Mouse (Mus musculus) ES-CJ7 (cell line): ENCODE measurements around the gene 4930402H24Rik.
"Not testable (repeated sequence)": the region's sequence is repeated elsewhere in the genome, so short reads cannot be mapped to it uniquely, and the experiment has no call there.

Source experiments
- DNase-seq: peaks from one replicate; pipeline ENCODE4 v3.0.0; 2011; ENCODE audit warnings: low read depth, low spot score

4930402H24Rik gene

GRCm38 (mm10) chr2:130852964-130853363, 53.2 kb downstream of the 4930402H24Rik start:
- DNase-seq: no peak

- DNase-seq: no peak
Measured at GRCm38 (mm10) chr2:130851363-130852246, 54.6 kb downstream of the 4930402H24Rik start.

GRCm38 (mm10) chr2:130849688-130850087, 56.5 kb downstream of the 4930402H24Rik start:
- DNase-seq: no peak

GRCm38 (mm10) chr2:130848313-130848712, 57.9 kb downstream of the 4930402H24Rik start:
- DNase-seq: no peak

GRCm38 (mm10) chr2:130843623-130844022, 62.6 kb downstream of the 4930402H24Rik start:
- DNase-seq: no peak

- DNase-seq: peak; percentile 48
Measured at GRCm38 (mm10) chr2:130840846-130841245, 65.4 kb downstream of the 4930402H24Rik start.

GRCm38 (mm10) chr2:130839874-130840661, 66.1 kb downstream of the 4930402H24Rik start:
- peak; percentile 51 for DNase-seq

GRCm38 (mm10) chr2:130839528-130839873, 66.7 kb downstream of the 4930402H24Rik start:
- peak; percentile 50 for DNase-seq

GRCm38 (mm10) chr2:130839084-130839483, 67.1 kb downstream of the 4930402H24Rik start:
- peak; percentile 76 for DNase-seq

- DNase-seq: no peak
Measured at GRCm38 (mm10) chr2:130838131-130838530, 68.1 kb downstream of the 4930402H24Rik start.

GRCm38 (mm10) chr2:130833699-130834098, 72.5 kb downstream of the 4930402H24Rik start:
- no peak for DNase-seq

GRCm38 (mm10) chr2:130832582-130832981, 73.6 kb downstream of the 4930402H24Rik start:
- no peak for DNase-seq

- no peak for DNase-seq
Measured at GRCm38 (mm10) chr2:130832012-130832411, 74.2 kb downstream of the 4930402H24Rik start.

- DNase-seq: no peak
Measured at GRCm38 (mm10) chr2:130830236-130830635, 76.0 kb downstream of the 4930402H24Rik start.

- no peak for DNase-seq
Measured at GRCm38 (mm10) chr2:130829496-130829895, 76.7 kb downstream of the 4930402H24Rik start.

- no peak for DNase-seq
Measured at GRCm38 (mm10) chr2:130828668-130829067, 77.5 kb downstream of the 4930402H24Rik start.

GRCm38 (mm10) chr2:130828066-130828465, 78.1 kb downstream of the 4930402H24Rik start:
- not testable (repeated sequence) for DNase-seq

- no peak for DNase-seq
Measured at GRCm38 (mm10) chr2:130827410-130827809, 78.8 kb downstream of the 4930402H24Rik start.

- no peak for DNase-seq
Measured at GRCm38 (mm10) chr2:130818838-130819647, 87.2 kb downstream of the 4930402H24Rik start.

- no peak for DNase-seq
Measured at GRCm38 (mm10) chr2:130817865-130818264, 88.3 kb downstream of the 4930402H24Rik start.

- no peak for DNase-seq
Measured at GRCm38 (mm10) chr2:130816205-130816604, 90.0 kb downstream of the 4930402H24Rik start.

GRCm38 (mm10) chr2:130814492-130814891, 91.7 kb downstream of the 4930402H24Rik start:
- DNase-seq: no peak
